Mouse (Mus musculus) monocyte, adult 5-6 weeks (primary cell): ENCODE results near the gene Slc6a14. TPM values are rescaled to one million over a fixed set of nuclear protein-coding genes. Genes with fewer than 3 reads are reported as not detected.

Source experiments
- ATAC-seq: fragments of 153-309, 156-312 bp; replicated peaks from 2 replicates; pipeline ENCODE4 v1.8.0; 2017; ENCODE audit warnings: mild to moderate bottlenecking; ENCODE audit not compliant: low TSS enrichment, insufficient number of reproducible peaks, severe bottlenecking, poor library complexity, low FRiP score
- total RNA-seq: library from RNA; stranded (forward); fragments of 200-1000, 200-491, 200-594 nt; gene quantifications from 3 replicates; pipeline ENCODE4 v1.2.3, GENCODE M21; 2017

The Slc6a14 gene
- total RNA-seq: not detected in 3 replicates

GRCm38 (mm10) chrX:21714829-21715228, at the start of gene Slc6a14:
Slc6a14 (plus strand) TSS chrX:21714896.
- no peak for ATAC-seq

GRCm38 (mm10) chrX:21670896-21671295, 43.8 kb upstream of the Slc6a14 start:
- ATAC-seq: no peak

GRCm38 (mm10) chrX:21695220-21695619, 19.5 kb upstream of the Slc6a14 start:
- no peak for ATAC-seq

- no peak for ATAC-seq
Measured at GRCm38 (mm10) chrX:21695687-21696086, 19.0 kb upstream of the Slc6a14 start.

- no peak for ATAC-seq
Measured at GRCm38 (mm10) chrX:21701646-21702045, 13.1 kb upstream of the Slc6a14 start.

GRCm38 (mm10) chrX:21704470-21704869, 10.2 kb upstream of the Slc6a14 start:
- no peak for ATAC-seq

- ATAC-seq: no peak
Measured at GRCm38 (mm10) chrX:21715293-21715692, 597 bp downstream of the Slc6a14 start.

GRCm38 (mm10) chrX:21716885-21717284, 2.2 kb downstream of the Slc6a14 start:
- no peak for ATAC-seq

- ATAC-seq: no peak
Measured at GRCm38 (mm10) chrX:21744997-21745396, 30.3 kb downstream of the Slc6a14 start, which contains the start of gene Gm28269. Gm28269 (minus strand) TSS chrX:21745097.

Other genes starting within 250 kb of the Slc6a14 start
- gene Agtr2, start 230.4 kb upstream of the Slc6a14 start, total RNA-seq: not detected in 3 replicates
- not detected in 3 replicates for gene Gm28269, start 30.2 kb downstream of the Slc6a14 start, total RNA-seq